Mouse (Mus musculus): ENCODE results near the gene Tomm70a. TPM values are rescaled to one million over a fixed set of nuclear protein-coding genes. Genes with fewer than 3 reads are reported as not detected.

Gene Tomm70a
- polyA plus RNA-seq, 2 experiments, result 15.9 to 28.2 TPM

DNA sequence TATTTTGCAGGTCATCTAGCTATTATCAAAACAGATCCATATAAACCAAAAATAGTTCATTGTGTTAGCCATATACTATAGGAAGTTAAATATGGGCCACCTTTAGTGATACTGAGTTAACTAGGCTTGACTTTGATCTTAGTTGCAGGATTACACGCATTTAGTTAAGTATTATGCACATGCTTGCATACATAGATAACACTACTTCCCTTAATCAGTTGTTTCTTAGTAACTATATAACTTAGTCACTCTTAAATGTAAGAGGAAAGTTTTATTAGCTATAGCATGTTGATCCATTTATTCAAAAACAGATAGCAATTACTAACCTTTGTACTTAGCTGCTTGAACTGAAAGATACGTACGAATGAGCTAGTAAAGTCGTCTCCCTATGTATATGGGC lies 29.9 kb downstream of the Tomm70a start:
- DNase-seq (ENCODE audit: low read depth in 3 of 3, low spot score in 3 of 3) (no peak), ATAC-seq (ENCODE audit: insufficient read depth) (no peak)
- H3K4me3 ChIP-seq (ENCODE audit: insufficient read depth in 1 of 2, low read depth in 2 of 2, low read length in 2 of 2), result no peak overlapping the region
- no peaks in the 10 kb centered on the region for H3K27me3 ChIP-seq (ENCODE audit: control insufficient read depth, insufficient read depth, low read length)
- no peak for TF ChIP-seq EP300 (IDR thresholded peaks at IDR 0.05; ENCODE audit: low read depth)
- TF ChIP-seq CTCF (IDR thresholded peaks at IDR 0.05; ENCODE audit: low read depth), result no peak
- no peak overlapping the region for H3K4me2 ChIP-seq (ENCODE audit: low read depth)
- no peak overlapping the region for H3K9ac ChIP-seq (replicated peaks)
- peaks cover 22% of the 10 kb centered on the region for H3K36me3 ChIP-seq (replicated peaks; ENCODE audit: control insufficient read depth, insufficient read depth, low read depth)
- 75% methylated on average over 4 of the region's 4 CpGs for WGBS (ENCODE audit: insufficient replicate concordance)
- no peak overlapping the region for H3K27ac ChIP-seq
- no peaks in the 10 kb centered on the region for H3K9me3 ChIP-seq (ENCODE audit: control insufficient read depth, low read length)
- H3K4me1 ChIP-seq (replicated peaks; ENCODE audit: control insufficient read depth in 2 of 2, insufficient read depth in 2 of 2, low read length in 1 of 2), result peaks cover 0 to 3% of the 10 kb centered on the region in 2 experiments; a peak in 2 of 4 replicates

GRCm38 (mm10) chr16:57155899-57156298 lies 34.4 kb downstream of the Tomm70a start:
- Histone ChIP-seq H3K4me1 (replicated peaks; ENCODE audit: control insufficient read depth in 2 of 2, insufficient read depth in 2 of 2, low read length in 1 of 2) (peaks cover 2 to 3% of the 10 kb centered on the region in 2 experiments; a peak in 2 of 4 replicates), H3K27me3 (ENCODE audit: control insufficient read depth, insufficient read depth, low read length) (no peaks in the 10 kb centered on the region), H3K9ac (replicated peaks) (no peak overlapping the region), H3K4me3 (ENCODE audit: insufficient read depth in 1 of 2, low read depth in 2 of 2, low read length in 2 of 2) (no peak overlapping the region), H3K9me3 (ENCODE audit: control insufficient read depth, low read length) (no peaks in the 10 kb centered on the region), H3K36me3 (replicated peaks; ENCODE audit: control insufficient read depth, insufficient read depth, low read depth) (peaks cover 16% of the 10 kb centered on the region), H3K4me2 (ENCODE audit: low read depth) (no peak overlapping the region; the same call in 1 of the 2 replicates), H3K27ac (no peak overlapping the region)
- DNase-seq (ENCODE audit: low read depth in 3 of 3, low spot score in 3 of 3) (peak in 1 of 3 experiments; percentile 27), ATAC-seq (ENCODE audit: insufficient read depth) (peak; percentile 66)
- no peak for TF ChIP-seq EP300 (IDR thresholded peaks at IDR 0.05; ENCODE audit: low read depth)
- no peak for TF ChIP-seq CTCF (IDR thresholded peaks at IDR 0.05; ENCODE audit: low read depth)

DNA sequence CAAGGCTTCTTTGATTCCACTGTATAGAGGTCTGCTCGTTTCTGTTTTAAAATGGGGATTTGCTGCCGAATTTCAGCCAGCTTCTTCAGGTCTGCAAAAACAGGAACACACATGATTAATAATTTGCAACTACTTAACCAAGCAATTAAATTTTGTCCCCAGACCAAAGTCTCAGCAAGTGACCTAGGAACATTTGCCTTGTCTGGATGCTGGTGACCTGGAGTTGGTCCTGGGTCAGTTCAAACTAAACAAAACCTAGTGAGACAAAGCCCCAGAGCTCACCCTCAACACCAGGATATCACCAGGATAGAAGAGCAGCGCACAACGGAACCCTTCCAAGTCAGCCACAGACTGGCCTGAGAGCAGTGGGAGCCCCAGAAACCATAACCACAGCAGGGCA lies 35.6 kb downstream of the Tomm70a start:
- Histone ChIP-seq H3K4me3 (ENCODE audit: insufficient read depth in 1 of 2, low read depth in 2 of 2, low read length in 2 of 2) (no peak overlapping the region), H3K4me1 (replicated peaks; ENCODE audit: control insufficient read depth in 2 of 2, insufficient read depth in 2 of 2, low read length in 1 of 2) (peaks cover 2 to 3% of the 10 kb centered on the region in 2 experiments; a peak in 2 of 4 replicates), H3K4me2 (ENCODE audit: low read depth) (no peak overlapping the region), H3K9ac (replicated peaks) (no peak overlapping the region), H3K9me3 (ENCODE audit: control insufficient read depth, low read length) (no peaks in the 10 kb centered on the region), H3K27ac (no peak overlapping the region), H3K36me3 (replicated peaks; ENCODE audit: control insufficient read depth, insufficient read depth, low read depth) (peaks cover 18% of the 10 kb centered on the region), H3K27me3 (ENCODE audit: control insufficient read depth, insufficient read depth, low read length) (no peaks in the 10 kb centered on the region)
- no peak for ATAC-seq (ENCODE audit: insufficient read depth)
- WGBS (ENCODE audit: insufficient replicate concordance), result 74% methylated on average over 4 of the region's 4 CpGs
- no peak for TF ChIP-seq EP300 (IDR thresholded peaks at IDR 0.05; ENCODE audit: low read depth)
- TF ChIP-seq CTCF (IDR thresholded peaks at IDR 0.05; ENCODE audit: low read depth), result no peak
- no peak for DNase-seq (ENCODE audit: low read depth in 3 of 3, low spot score in 3 of 3)

GRCm38 (mm10) chr16:57157728-57158127 lies 36.2 kb downstream of the Tomm70a start:
- TF ChIP-seq EP300 (IDR thresholded peaks at IDR 0.05; ENCODE audit: low read depth) (no peak), CTCF (IDR thresholded peaks at IDR 0.05; ENCODE audit: low read depth) (no peak)
- DNase-seq (ENCODE audit: low read depth in 3 of 3, low spot score in 3 of 3) (no peak), ATAC-seq (ENCODE audit: insufficient read depth) (no peak)
- no peak overlapping the region for H3K4me3 ChIP-seq (ENCODE audit: insufficient read depth in 1 of 2, low read depth in 2 of 2, low read length in 2 of 2)
- WGBS (ENCODE audit: insufficient replicate concordance), result 57% methylated on average over 4 of the region's 4 CpGs
- H3K36me3 ChIP-seq (replicated peaks; ENCODE audit: control insufficient read depth, insufficient read depth, low read depth), result peaks cover 18% of the 10 kb centered on the region
- H3K9me3 ChIP-seq (ENCODE audit: control insufficient read depth, low read length), result no peaks in the 10 kb centered on the region
- H3K4me1 ChIP-seq (replicated peaks; ENCODE audit: control insufficient read depth in 2 of 2, insufficient read depth in 2 of 2, low read length in 1 of 2), result peaks cover 2 to 3% of the 10 kb centered on the region in 2 experiments; a peak in 2 of 4 replicates
- no peaks in the 10 kb centered on the region for H3K27me3 ChIP-seq (ENCODE audit: control insufficient read depth, insufficient read depth, low read length)
- no peak overlapping the region for H3K9ac ChIP-seq (replicated peaks)
- no peak overlapping the region for H3K27ac ChIP-seq
- H3K4me2 ChIP-seq (ENCODE audit: low read depth), result no peak overlapping the region

DNA sequence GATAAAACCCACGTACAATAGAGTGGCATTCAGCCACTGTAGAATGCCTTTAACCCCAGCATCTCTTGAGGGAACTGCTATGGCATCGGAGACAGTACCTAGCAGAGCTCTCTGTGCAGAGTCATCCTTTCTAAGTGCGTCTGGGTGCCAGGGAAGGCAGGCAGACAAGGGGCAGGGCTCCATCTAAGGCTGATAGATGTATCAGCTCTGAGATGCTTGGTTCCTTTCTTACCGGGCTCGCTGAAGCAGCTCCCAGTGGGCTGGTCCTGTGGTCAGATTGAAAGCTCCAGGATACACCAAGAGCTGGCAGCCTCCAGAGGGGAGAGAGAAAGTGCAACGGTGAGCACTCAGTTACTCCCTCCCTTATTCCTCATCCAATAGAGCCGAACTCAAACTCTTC lies 38.3 kb downstream of the Tomm70a start:
- DNase-seq (ENCODE audit: low read depth in 3 of 3, low spot score in 3 of 3) (no peak), ATAC-seq (ENCODE audit: insufficient read depth) (no peak)
- no peak overlapping the region for H3K4me3 ChIP-seq (ENCODE audit: insufficient read depth in 1 of 2, low read depth in 2 of 2, low read length in 2 of 2)
- no peaks in the 10 kb centered on the region for H3K9me3 ChIP-seq (ENCODE audit: control insufficient read depth, low read length)
- H3K9ac ChIP-seq (replicated peaks), result no peak overlapping the region
- H3K27ac ChIP-seq, result no peak overlapping the region
- H3K36me3 ChIP-seq (replicated peaks; ENCODE audit: control insufficient read depth, insufficient read depth, low read depth), result peaks cover 10% of the 10 kb centered on the region
- H3K4me2 ChIP-seq (ENCODE audit: low read depth), result no peak overlapping the region
- TF ChIP-seq EP300 (IDR thresholded peaks at IDR 0.05; ENCODE audit: low read depth) (no peak), CTCF (IDR thresholded peaks at IDR 0.05; ENCODE audit: low read depth) (no peak)
- peaks cover 2 to 3% of the 10 kb centered on the region in 2 experiments; a peak in 2 of 4 replicates for H3K4me1 ChIP-seq (replicated peaks; ENCODE audit: control insufficient read depth in 2 of 2, insufficient read depth in 2 of 2, low read length in 1 of 2)
- H3K27me3 ChIP-seq (ENCODE audit: control insufficient read depth, insufficient read depth, low read length), result no peaks in the 10 kb centered on the region
- 56% methylated on average over 7 of the region's 7 CpGs for WGBS (ENCODE audit: insufficient replicate concordance)
